Mouse (Mus musculus) embryo, embryonic 11.5 days (tissue): ENCODE measurements at regions not wholly inside any gene's neighbourhood (a gene's known extent, or its start where the extent isn't known, plus 50 kb on each side); places are given as distances from the start of the nearest gene placed in this dataset.

Source experiments
- DNase-seq: peaks from one replicate; pipeline ENCODE4 v3.0.0-alpha.2; 2012; ENCODE audit warnings: low read depth, low spot score

- DNase-seq = no peak
Observed at GRCm38 (mm10) chr12:97529556-97529955, 729.7 kb downstream of the Galc start.

GRCm38 (mm10) chr12:97525931-97526330 is 733.3 kb downstream of the Galc start:
- no peak for DNase-seq

GRCm38 (mm10) chr12:97519834-97520489 is 739.3 kb downstream of the Galc start:
- no peak for DNase-seq

- no peak for DNase-seq
Observed at GRCm38 (mm10) chr12:97517534-97517933, 741.7 kb downstream of the Galc start.

- DNase-seq = no peak
Observed at GRCm38 (mm10) chr12:97515805-97516204, 743.5 kb downstream of the Galc start.

- no peak for DNase-seq
Observed at GRCm38 (mm10) chr12:97511866-97512265, 747.4 kb downstream of the Galc start.

- DNase-seq = no peak
Observed at GRCm38 (mm10) chr12:97501441-97501840, 757.8 kb downstream of the Galc start.

- no peak for DNase-seq
Observed at GRCm38 (mm10) chr12:97483559-97483958, 775.7 kb downstream of the Galc start.

GRCm38 (mm10) chr12:97476466-97477250 is 782.6 kb downstream of the Galc start:
- no peak for DNase-seq

- DNase-seq = no peak
Observed at GRCm38 (mm10) chr12:97475751-97476150, 783.5 kb downstream of the Galc start.

GRCm38 (mm10) chr12:97469183-97469582 is 790.1 kb downstream of the Galc start:
- no peak for DNase-seq

GRCm38 (mm10) chr12:97436141-97436540 is 823.1 kb downstream of the Galc start:
- DNase-seq = no peak

- DNase-seq = no peak
Observed at GRCm38 (mm10) chr12:97434021-97434420, 825.2 kb downstream of the Galc start.

GRCm38 (mm10) chr12:97432704-97433103 is 826.6 kb downstream of the Galc start:
- no peak for DNase-seq

- DNase-seq = no peak
Observed at GRCm38 (mm10) chr12:97428252-97428651, 831.0 kb downstream of the Galc start.

- DNase-seq = no peak
Observed at GRCm38 (mm10) chr12:97424726-97425125, 834.5 kb downstream of the Galc start.

- DNase-seq = no peak
Observed at GRCm38 (mm10) chr12:97403440-97403839, 855.8 kb downstream of the Galc start.

GRCm38 (mm10) chr12:97402412-97403396 is 856.6 kb downstream of the Galc start:
- DNase-seq = no peak

- DNase-seq = no peak
Observed at GRCm38 (mm10) chr12:97398582-97398945, 860.7 kb downstream of the Galc start.

- no peak for DNase-seq
Observed at GRCm38 (mm10) chr12:97397850-97398581, 861.2 kb downstream of the Galc start.

- no peak for DNase-seq
Observed at GRCm38 (mm10) chr12:97361804-97362203, 897.5 kb downstream of the Galc start.
